Mouse (Mus musculus): ENCODE data around the gene Tmem189.
"Not testable (repeated sequence)": the region's sequence is repeated elsewhere in the genome, so short reads cannot be mapped to it uniquely, and the experiment has no call there.

Gene Tmem189

GRCm38 (mm10) chr2:167622352-167622751, 67.3 kb downstream of the Tmem189 start:
- DNase-seq (ENCODE audit: low spot score in 2 of 2) = no peak

- no peak for DNase-seq (ENCODE audit: low spot score in 2 of 2)
Measured at GRCm38 (mm10) chr2:167621255-167622087, 68.2 kb downstream of the Tmem189 start.

GRCm38 (mm10) chr2:167617472-167617871, 72.2 kb downstream of the Tmem189 start:
- no peak for DNase-seq (ENCODE audit: low spot score in 2 of 2)

- no peak for DNase-seq (ENCODE audit: low spot score in 2 of 2)
Measured at GRCm38 (mm10) chr2:167617034-167617433, 72.6 kb downstream of the Tmem189 start.

- DNase-seq (ENCODE audit: low spot score in 2 of 2) = not testable (repeated sequence)
Measured at GRCm38 (mm10) chr2:167613335-167613734, 76.3 kb downstream of the Tmem189 start.

- no peak for DNase-seq (ENCODE audit: low spot score in 2 of 2)
Measured at GRCm38 (mm10) chr2:167612122-167612521, 77.5 kb downstream of the Tmem189 start.

- no peak for DNase-seq (ENCODE audit: low spot score in 2 of 2)
Measured at GRCm38 (mm10) chr2:167611287-167611686, 78.3 kb downstream of the Tmem189 start.

GRCm38 (mm10) chr2:167606745-167607123, 82.9 kb downstream of the Tmem189 start:
- DNase-seq (ENCODE audit: low spot score in 2 of 2) = no peak

- DNase-seq (ENCODE audit: low spot score in 2 of 2) = no peak
Measured at GRCm38 (mm10) chr2:167605817-167606744, 83.5 kb downstream of the Tmem189 start.

- DNase-seq (ENCODE audit: low spot score in 2 of 2) = peak; percentile 86 to 89
Measured at GRCm38 (mm10) chr2:167605178-167605794, 84.3 kb downstream of the Tmem189 start.

GRCm38 (mm10) chr2:167602978-167603377, 86.6 kb downstream of the Tmem189 start:
- no peak for DNase-seq (ENCODE audit: low spot score in 2 of 2)

- no peak for DNase-seq (ENCODE audit: low spot score in 2 of 2)
Measured at GRCm38 (mm10) chr2:167602364-167602763, 87.3 kb downstream of the Tmem189 start.

- no peak for DNase-seq (ENCODE audit: low spot score in 2 of 2)
Measured at GRCm38 (mm10) chr2:167600481-167600995, 89.1 kb downstream of the Tmem189 start.

- DNase-seq (ENCODE audit: low spot score in 2 of 2) = no peak
Measured at GRCm38 (mm10) chr2:167599917-167600316, 89.7 kb downstream of the Tmem189 start.

- DNase-seq (ENCODE audit: low spot score in 2 of 2) = no peak
Measured at GRCm38 (mm10) chr2:167599195-167599594, 90.4 kb downstream of the Tmem189 start.

GRCm38 (mm10) chr2:167597492-167598186, 92.0 kb downstream of the Tmem189 start:
- no peak for DNase-seq (ENCODE audit: low spot score in 2 of 2)

- DNase-seq (ENCODE audit: low spot score in 2 of 2) = no peak
Measured at GRCm38 (mm10) chr2:167596726-167597491, 92.7 kb downstream of the Tmem189 start.

- no peak for DNase-seq (ENCODE audit: low spot score in 2 of 2)
Measured at GRCm38 (mm10) chr2:167596262-167596661, 93.4 kb downstream of the Tmem189 start.

GRCm38 (mm10) chr2:167595761-167596171, 93.9 kb downstream of the Tmem189 start:
- DNase-seq (ENCODE audit: low spot score in 2 of 2) = no peak

- DNase-seq (ENCODE audit: low spot score in 2 of 2) = peak; percentile 79 to 84
Measured at GRCm38 (mm10) chr2:167594444-167594934, 95.1 kb downstream of the Tmem189 start.

All from right cerebral cortex, postnatal 10 days (tissue).